Mouse (Mus musculus) myocyte (in vitro differentiated cells): Measurements from ENCODE around the gene Plce1. TPM values are rescaled to one million over a fixed set of nuclear protein-coding genes. Genes with fewer than 3 reads are reported as not detected.
A peak's percentile ranks its signal among the peaks of the same experiment; 100 is the strongest.
"Not testable (repeated sequence)": the region's sequence is repeated elsewhere in the genome, so short reads cannot be mapped to it uniquely, and the experiment has no call there.

Experiments used
- H3K27me3 ChIP-seq: one replicate; pipeline ENCODE4 v1.6.1; 2011; ENCODE audit not compliant: control insufficient read depth, insufficient read depth, insufficient read length
- H3K36me3 ChIP-seq: one replicate; pipeline ENCODE4 v1.6.1; 2011; ENCODE audit not compliant: control insufficient read depth, insufficient read depth
- H3K4me2 ChIP-seq: one replicate; pipeline ENCODE4 v1.6.1; 2011; ENCODE audit warnings: low read depth, control low read depth
- H3K4me3 ChIP-seq: one replicate; pipeline ENCODE4 v1.5.1; 2011; ENCODE audit warnings: mild to moderate bottlenecking, control low read depth, moderate library complexity
- H3K79me2 ChIP-seq: one replicate; pipeline ENCODE4 v1.6.1; 2011; ENCODE audit not compliant: control insufficient read depth, insufficient read depth
- H3ac ChIP-seq: one replicate; pipeline ENCODE4 v1.6.1; 2011; ENCODE audit not compliant: control insufficient read depth, insufficient read length
- CEBPB ChIP-seq: IDR thresholded peaks from 2 replicates; pipeline ENCODE4 v1.6.1; 2011; ENCODE audit warnings: mild to moderate bottlenecking, moderate library complexity; ENCODE audit not compliant: poor library complexity, insufficient read depth, severe bottlenecking
- E2F4 ChIP-seq: IDR thresholded peaks from one replicate; pipeline ENCODE4 v1.6.1; 2011; ENCODE audit warnings: mild to moderate bottlenecking, control low read depth, moderate library complexity; ENCODE audit not compliant: insufficient read depth
- MAX ChIP-seq: IDR thresholded peaks from one replicate; pipeline ENCODE4 v1.6.1; 2011; ENCODE audit warnings: low read depth, mild to moderate bottlenecking, control low read depth
- MYOD1 ChIP-seq, 3 experiments: IDR thresholded peaks; one replicate each; pipeline ENCODE4 v1.6.1; 2011; ENCODE audit warnings: control low read depth in 2 of 3, low read depth in 2 of 3, mild to moderate bottlenecking in 2 of 3, moderate library complexity in 1 of 3; ENCODE audit not compliant: insufficient read length in 2 of 3, control insufficient read depth in 1 of 3
- MYOG ChIP-seq, 3 experiments: IDR thresholded peaks; one replicate each; pipeline ENCODE4 v1.6.1; 2011; ENCODE audit warnings: control low read depth in 2 of 3, low read depth in 2 of 3, mild to moderate bottlenecking in 2 of 3; ENCODE audit not compliant: insufficient read length in 2 of 3, control insufficient read depth in 1 of 3, insufficient read depth in 1 of 3
- POLR2A ChIP-seq: IDR thresholded peaks from one replicate; pipeline ENCODE4 v1.6.1; 2011; ENCODE audit warnings: low read depth, mild to moderate bottlenecking, control low read depth, moderate library complexity; ENCODE audit not compliant: insufficient read length
- POLR2AphosphoS2 ChIP-seq: IDR thresholded peaks from one replicate; pipeline ENCODE4 v1.6.1; 2011; ENCODE audit warnings: low read depth, control low read depth; ENCODE audit not compliant: insufficient read length
- REST ChIP-seq: IDR thresholded peaks from one replicate; pipeline ENCODE4 v1.6.1; 2011; ENCODE audit warnings: mild to moderate bottlenecking, control low read depth, moderate library complexity; ENCODE audit not compliant: insufficient read depth, insufficient read length
- SRF ChIP-seq: IDR thresholded peaks from one replicate; pipeline ENCODE4 v1.6.1; 2011; ENCODE audit warnings: low read depth; ENCODE audit not compliant: control insufficient read depth, insufficient read length
- TCF12 ChIP-seq: IDR thresholded peaks from one replicate; pipeline ENCODE4 v1.6.1; 2011; ENCODE audit warnings: mild to moderate bottlenecking, control low read depth; ENCODE audit not compliant: poor library complexity, insufficient read depth, severe bottlenecking
- TCF3 ChIP-seq: IDR thresholded peaks from one replicate; pipeline ENCODE4 v1.6.1; 2011; ENCODE audit warnings: low read depth, control low read depth; ENCODE audit not compliant: insufficient read length
- USF1 ChIP-seq: IDR thresholded peaks from one replicate; pipeline ENCODE4 v1.6.1; 2011; ENCODE audit warnings: low read depth, mild to moderate bottlenecking, control low read depth, moderate library complexity
- polyA plus RNA-seq: library from polyadenylated mRNA; unstranded; fragments of >200 nt; fragmentation: generic; extraction: Trizol; gene quantifications from one replicate; pipeline ENCODE4 v1.2.1, GENCODE M21; 2012; ENCODE audit warnings: missing spikeins

Gene Plce1
- polyA plus RNA-seq, 1 experiment, result 0.01 TPM

DNA sequence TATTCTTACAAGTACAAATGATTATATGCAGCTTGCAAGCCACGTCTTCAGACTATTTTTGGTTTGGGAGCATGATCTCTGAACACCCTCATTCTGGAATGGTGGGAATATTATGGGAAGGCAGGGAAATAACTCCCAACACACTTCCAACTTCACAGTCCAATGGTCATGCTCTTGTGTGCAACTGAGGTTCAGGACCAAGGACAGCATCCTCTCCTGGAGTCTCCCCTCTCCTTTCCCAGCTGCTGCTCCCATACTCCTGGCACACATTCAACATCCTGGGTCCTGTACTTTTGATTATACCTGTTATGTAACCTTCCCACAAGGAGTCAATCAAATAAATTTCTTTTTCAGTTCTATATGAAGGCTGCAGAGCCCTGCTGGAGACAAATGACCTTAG is 77.9 kb downstream of the Plce1 start:
- H3K4me2 ChIP-seq, result no peak overlapping the region
- no peak overlapping the region for H3ac ChIP-seq
- H3K4me3 ChIP-seq, result no peak overlapping the region
- TF ChIP-seq REST (peak; percentile 83), MYOG (IDR thresholded peaks at IDR 0.05; ENCODE audit: control insufficient read depth in 1 of 3, insufficient read depth in 1 of 3, insufficient read length in 2 of 3, low read depth in 2 of 3) (no peak)
- no peaks in the 10 kb centered on the region for H3K36me3 ChIP-seq
- no peaks in the 10 kb centered on the region for H3K79me2 ChIP-seq
- no peaks in the 10 kb centered on the region for H3K27me3 ChIP-seq

GRCm38 (mm10) chr19:38561887-38562286 is 81.0 kb downstream of the Plce1 start:
- H3ac ChIP-seq, H3K79me2 ChIP-seq, H3K4me2 ChIP-seq, H3K27me3 ChIP-seq, H3K36me3 ChIP-seq, H3K4me3 ChIP-seq: not testable (repeated sequence)

DNA sequence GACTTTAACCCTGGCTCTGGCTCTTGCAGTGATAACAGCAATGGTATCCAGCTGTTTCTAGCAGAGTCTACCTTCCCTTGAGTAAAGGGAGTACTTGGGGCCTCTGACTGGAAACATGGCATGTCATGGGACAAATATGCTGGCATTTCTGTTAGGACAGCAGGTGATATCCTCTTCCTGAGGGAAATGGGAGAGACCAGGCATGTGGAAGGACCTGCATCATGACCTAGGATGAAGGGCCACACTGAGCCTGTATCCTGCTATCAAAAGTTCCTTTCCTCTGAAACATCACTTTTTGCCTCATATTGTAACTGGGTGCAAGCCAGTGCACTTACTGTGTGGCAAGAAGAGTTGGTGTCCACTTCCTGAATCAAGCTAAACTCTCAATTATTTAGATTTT is 85.2 kb downstream of the Plce1 start:
- H3K79me2 ChIP-seq, result no peaks in the 10 kb centered on the region
- no peaks in the 10 kb centered on the region for H3K27me3 ChIP-seq
- H3K36me3 ChIP-seq, result no peaks in the 10 kb centered on the region
- no peak overlapping the region for H3K4me3 ChIP-seq
- TF ChIP-seq POLR2AphosphoS2 (no peak), TCF3 (no peak), POLR2A (no peak), TCF12 (no peak), MYOG (IDR thresholded peaks at IDR 0.05; ENCODE audit: control insufficient read depth in 1 of 3, insufficient read depth in 1 of 3, insufficient read length in 2 of 3, low read depth in 2 of 3) (no peak), SRF (no peak), E2F4 (no peak), MAX (no peak), MYOD1 (IDR thresholded peaks at IDR 0.05; ENCODE audit: control insufficient read depth in 1 of 3, insufficient read length in 2 of 3, low read depth in 2 of 3) (no peak), CEBPB (no peak), REST (no peak), USF1 (no peak)
- no peak overlapping the region for H3ac ChIP-seq
- H3K4me2 ChIP-seq, result no peak overlapping the region

DNA sequence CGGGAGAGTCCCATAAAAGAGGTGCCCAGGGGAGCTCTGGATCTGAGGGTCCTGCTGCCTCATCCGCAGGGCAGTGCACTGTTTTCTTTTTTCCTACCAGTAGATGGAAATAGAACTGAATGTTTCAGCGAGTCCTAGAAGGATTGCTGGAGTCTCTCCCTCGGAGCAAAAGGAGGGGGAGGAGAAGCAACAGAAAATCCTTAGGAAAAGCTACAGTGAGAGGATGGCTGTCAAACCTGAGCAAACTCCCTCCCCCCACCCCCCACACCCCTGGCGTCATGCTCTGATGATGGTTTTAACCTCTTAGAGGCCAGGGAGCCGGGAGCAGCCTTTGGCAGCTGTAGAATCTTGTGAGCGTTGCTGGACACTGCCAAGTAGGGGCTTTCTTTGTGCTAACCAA is 85.8 kb downstream of the Plce1 start:
- no peak for TF ChIP-seq MYOD1 (IDR thresholded peaks at IDR 0.05; ENCODE audit: control insufficient read depth in 1 of 3, insufficient read length in 2 of 3, low read depth in 2 of 3)
- H3K79me2 ChIP-seq, result no peaks in the 10 kb centered on the region
- H3ac ChIP-seq, result no peak overlapping the region
- no peak overlapping the region for H3K4me2 ChIP-seq
- no peaks in the 10 kb centered on the region for H3K36me3 ChIP-seq
- no peaks in the 10 kb centered on the region for H3K27me3 ChIP-seq
- H3K4me3 ChIP-seq, result no peak overlapping the region

GRCm38 (mm10) chr19:38567331-38567730 is 86.4 kb downstream of the Plce1 start:
- Histone ChIP-seq H3ac (no peak overlapping the region), H3K36me3 (no peaks in the 10 kb centered on the region), H3K27me3 (no peaks in the 10 kb centered on the region), H3K79me2 (no peaks in the 10 kb centered on the region), H3K4me3 (no peak overlapping the region), H3K4me2 (no peak overlapping the region)
- TF ChIP-seq MAX, result no peak
- TF ChIP-seq USF1, result no peak
- TF ChIP-seq POLR2AphosphoS2, result no peak

GRCm38 (mm10) chr19:38578554-38579146 is 97.7 kb downstream of the Plce1 start:
- Histone ChIP-seq H3K36me3 (no peaks in the 10 kb centered on the region), H3ac (no peak overlapping the region), H3K4me2 (no peak overlapping the region), H3K4me3 (no peak overlapping the region), H3K27me3 (peaks cover 13% of the 10 kb centered on the region), H3K79me2 (no peaks in the 10 kb centered on the region)
- no peak for TF ChIP-seq CEBPB
- no peak for TF ChIP-seq POLR2A
- no peak for TF ChIP-seq TCF12
- no peak for TF ChIP-seq MYOG (IDR thresholded peaks at IDR 0.05; ENCODE audit: control insufficient read depth in 1 of 3, insufficient read depth in 1 of 3, insufficient read length in 2 of 3, low read depth in 2 of 3)
- TF ChIP-seq REST, result no peak
- no peak for TF ChIP-seq MYOD1 (IDR thresholded peaks at IDR 0.05; ENCODE audit: control insufficient read depth in 1 of 3, insufficient read length in 2 of 3, low read depth in 2 of 3)
- no peak for TF ChIP-seq MAX
- TF ChIP-seq POLR2AphosphoS2, result no peak
- no peak for TF ChIP-seq USF1
- TF ChIP-seq SRF, result no peak
